Mouse (Mus musculus) urinary bladder, adult 18-20 months (tissue): ENCODE results near the gene Adamtsl3.

Source experiments
- DNase-seq, 2 experiments: peaks; one replicate each; pipeline ENCODE4 v3.0.0; 2022; ENCODE audit warnings: low spot score in 2 of 2, mixed read lengths in 2 of 2

The Adamtsl3 gene

GRCm38 (mm10) chr7:82335211-82336121 lies at the start of gene Adamtsl3:
Gene Adamtsl3, plus strand, starts transcription at chr7:82335694.
- peak; percentile 10 to 11 for DNase-seq

- DNase-seq = no peak
These were observed 48.3 kb upstream of the Adamtsl3 start for GRCm38 (mm10) chr7:82287242-82287641.

- DNase-seq = no peak
These were observed 42.1 kb upstream of the Adamtsl3 start for GRCm38 (mm10) chr7:82293441-82293840.

GRCm38 (mm10) chr7:82294083-82294482 lies 41.4 kb upstream of the Adamtsl3 start:
- no peak for DNase-seq

DNA sequence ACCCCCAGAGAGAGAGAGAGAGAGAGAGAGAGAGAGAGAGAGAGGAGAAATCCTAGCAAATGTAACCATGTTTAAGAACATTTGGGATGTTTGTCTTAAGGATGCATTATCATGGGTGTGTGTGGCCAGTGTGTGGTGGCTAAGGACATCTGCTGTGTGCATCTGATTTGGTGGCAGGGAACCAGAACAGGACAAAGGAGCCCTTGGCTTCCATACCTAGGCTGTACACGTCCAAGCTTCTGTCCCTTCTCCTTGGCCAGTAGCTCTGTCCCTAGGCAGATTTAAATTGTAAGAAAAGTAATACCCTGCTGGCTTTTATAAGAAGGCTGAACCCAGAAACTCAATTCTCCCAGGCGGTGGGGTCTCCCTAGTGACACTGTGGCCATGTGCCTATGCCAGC lies 40.9 kb upstream of the Adamtsl3 start:
- DNase-seq = no peak

DNA sequence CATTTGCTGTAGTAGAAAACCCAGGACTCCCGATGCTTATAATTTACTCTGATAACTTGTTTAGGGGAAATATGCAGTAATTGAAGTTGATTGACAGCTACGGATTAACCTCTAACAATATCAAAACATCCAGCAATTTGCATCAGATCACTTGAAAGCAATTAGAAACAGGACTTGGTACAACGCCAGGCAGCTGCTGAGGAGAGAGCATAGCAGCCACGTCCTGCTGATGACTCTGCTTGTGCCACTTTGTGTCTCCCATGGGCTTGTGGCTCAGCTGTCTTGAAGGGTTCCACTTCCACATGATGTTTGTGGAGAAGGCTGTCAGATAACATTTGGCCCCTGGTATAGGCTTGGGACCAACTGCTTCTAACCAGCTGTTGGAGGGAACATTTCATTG lies 27.1 kb upstream of the Adamtsl3 start:
- no peak for DNase-seq

GRCm38 (mm10) chr7:82318515-82318914 lies 17.0 kb upstream of the Adamtsl3 start:
- no peak for DNase-seq

DNA sequence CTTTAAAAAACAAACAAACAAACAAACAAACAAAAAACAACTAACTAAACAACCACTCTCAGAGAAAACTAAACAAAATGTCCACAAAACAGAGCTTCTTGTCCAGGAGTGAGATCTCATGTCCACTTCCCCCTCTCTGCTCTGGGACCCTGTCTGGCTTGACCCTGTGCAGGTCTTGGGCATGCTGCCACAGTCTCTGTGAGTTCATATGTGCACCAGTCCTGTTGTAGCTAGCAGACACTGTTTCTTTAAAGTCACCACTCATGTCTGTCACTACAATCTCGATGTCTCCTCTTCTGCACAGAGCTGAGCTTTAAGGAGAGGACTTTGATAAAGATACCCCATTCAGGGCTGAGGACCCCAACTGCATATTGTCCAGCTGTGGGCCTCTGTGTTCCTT lies 8.9 kb upstream of the Adamtsl3 start:
- no peak for DNase-seq

DNA sequence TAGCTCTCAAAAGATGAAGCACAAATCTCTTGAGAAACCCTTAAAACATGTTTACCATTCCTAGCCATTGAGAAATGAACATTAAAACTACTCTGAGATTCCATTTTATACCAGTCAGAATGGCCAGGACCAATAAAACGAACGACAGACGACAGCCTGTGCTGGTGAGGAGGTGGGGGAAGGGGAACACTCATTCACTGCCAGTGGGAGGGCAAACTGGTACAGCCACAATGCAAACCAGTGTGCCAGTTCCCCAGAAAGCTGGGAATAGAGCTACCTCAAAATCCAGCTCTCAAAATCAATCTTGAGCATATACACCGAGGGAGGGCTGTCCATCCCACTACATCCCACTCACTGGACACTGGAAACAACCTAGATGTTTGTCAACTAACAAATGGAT lies 8.3 kb upstream of the Adamtsl3 start:
- DNase-seq = no peak

DNA sequence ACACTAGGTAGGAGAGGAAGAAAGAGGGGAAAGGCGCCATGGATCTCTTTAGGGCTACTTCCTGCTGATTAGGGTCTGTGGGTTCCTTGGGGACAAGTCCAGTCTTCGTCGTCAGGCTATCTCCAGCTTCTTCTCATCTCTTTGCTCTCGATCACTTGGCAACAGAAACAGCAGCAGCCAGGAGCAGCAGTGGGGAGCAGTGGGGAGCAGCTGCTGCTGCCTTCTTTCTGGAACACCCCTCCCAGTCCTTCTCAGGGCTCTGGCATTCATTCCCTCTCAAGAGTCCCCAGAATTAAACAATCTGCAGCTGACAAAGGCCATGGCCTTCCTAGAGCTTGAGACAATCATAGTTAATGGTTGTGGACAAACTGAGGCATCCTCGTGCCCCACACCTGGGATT lies 7.6 kb upstream of the Adamtsl3 start:
- DNase-seq = no peak

- DNase-seq = no peak
These were observed 5.7 kb upstream of the Adamtsl3 start for GRCm38 (mm10) chr7:82329831-82330230.

- no peak for DNase-seq
These were observed 4.6 kb upstream of the Adamtsl3 start for GRCm38 (mm10) chr7:82330860-82331259.

- no peak for DNase-seq
These were observed 1.5 kb upstream of the Adamtsl3 start for GRCm38 (mm10) chr7:82334000-82334399.

- peak; percentile 20 to 68 for DNase-seq
These were observed 638 bp downstream of the Adamtsl3 start for GRCm38 (mm10) chr7:82336132-82336531.

- DNase-seq = no peak
These were observed 2.6 kb downstream of the Adamtsl3 start for GRCm38 (mm10) chr7:82338121-82338520.

DNA sequence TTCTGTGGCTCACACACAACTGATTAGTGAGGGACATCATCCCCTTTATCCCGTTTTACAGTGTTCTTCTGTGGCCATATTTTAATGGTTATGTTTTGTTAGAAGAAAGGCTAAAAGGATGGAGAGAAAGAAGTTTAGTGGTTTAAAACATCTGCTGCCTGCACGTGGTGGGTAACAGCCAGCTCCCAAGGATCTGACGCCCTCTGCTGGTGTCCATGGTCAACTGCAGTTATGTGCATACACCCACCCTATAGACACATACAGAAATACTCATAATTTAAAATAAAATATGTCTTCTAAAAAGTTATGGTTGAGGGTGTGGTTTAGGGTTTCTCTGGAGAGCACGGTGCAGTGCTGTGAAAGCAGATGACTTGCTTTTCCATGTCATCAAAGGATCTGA lies 3.0 kb downstream of the Adamtsl3 start:
- no peak for DNase-seq

GRCm38 (mm10) chr7:82339214-82339613 lies 3.7 kb downstream of the Adamtsl3 start:
- no peak for DNase-seq

DNA sequence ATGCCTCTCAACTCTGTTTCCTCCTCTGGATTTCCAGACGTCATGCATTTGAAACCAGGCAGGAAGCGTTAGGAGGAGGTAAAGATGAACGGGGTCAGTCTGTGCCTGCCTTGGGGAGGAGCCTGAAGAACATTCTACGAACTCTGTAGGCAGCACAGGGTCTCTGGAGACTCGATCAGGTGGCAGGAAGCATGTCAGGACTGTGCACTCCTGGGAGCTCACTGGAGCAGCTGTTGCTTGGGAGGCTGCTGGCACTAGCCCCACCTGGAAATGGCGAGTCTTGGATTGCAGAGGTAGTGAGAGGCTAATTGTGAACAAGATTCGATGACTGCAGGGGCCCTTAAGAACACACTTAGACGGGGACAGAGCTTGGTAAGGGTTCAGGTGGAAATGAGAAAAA lies 6.0 kb downstream of the Adamtsl3 start:
- DNase-seq = no peak

DNA sequence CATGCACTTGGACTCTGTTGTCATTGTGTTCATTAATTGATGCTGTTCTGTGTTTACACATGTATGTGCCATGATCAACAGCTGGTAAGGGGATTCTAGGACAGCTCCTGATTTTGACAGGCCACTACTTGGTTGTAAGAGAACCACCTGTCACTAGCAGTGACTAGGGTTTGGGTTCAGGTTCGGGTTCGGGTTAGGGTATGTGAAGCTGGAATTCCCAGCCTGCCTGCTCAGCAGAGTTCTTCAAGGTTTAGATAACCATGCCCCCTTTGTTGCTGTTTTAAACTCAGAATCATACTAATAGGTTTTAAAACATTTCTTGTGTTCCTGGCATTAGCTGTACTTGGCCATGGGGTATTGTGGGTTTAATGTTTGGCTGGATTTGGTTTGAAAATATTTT lies 11.2 kb downstream of the Adamtsl3 start:
- DNase-seq = no peak

DNA sequence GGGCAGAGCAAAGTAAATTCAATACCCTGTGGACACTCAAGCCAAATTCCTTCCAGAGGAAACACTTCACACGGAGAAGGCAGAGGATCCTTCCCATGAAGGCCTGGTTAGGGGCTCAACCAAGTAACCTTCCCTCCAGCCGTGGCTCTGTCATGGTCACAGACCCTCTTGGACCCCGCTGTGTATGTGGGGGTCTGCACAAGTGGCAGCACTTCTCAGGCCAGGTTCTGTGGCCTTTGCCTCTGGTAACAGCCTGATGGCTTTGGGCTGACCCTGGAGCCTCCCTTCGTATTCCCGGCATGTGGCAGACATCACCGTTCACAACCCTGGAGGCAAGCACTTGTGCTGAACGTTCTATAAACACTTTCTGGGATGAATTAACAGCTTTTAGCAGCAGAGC lies 14.3 kb downstream of the Adamtsl3 start:
- DNase-seq = no peak

DNA sequence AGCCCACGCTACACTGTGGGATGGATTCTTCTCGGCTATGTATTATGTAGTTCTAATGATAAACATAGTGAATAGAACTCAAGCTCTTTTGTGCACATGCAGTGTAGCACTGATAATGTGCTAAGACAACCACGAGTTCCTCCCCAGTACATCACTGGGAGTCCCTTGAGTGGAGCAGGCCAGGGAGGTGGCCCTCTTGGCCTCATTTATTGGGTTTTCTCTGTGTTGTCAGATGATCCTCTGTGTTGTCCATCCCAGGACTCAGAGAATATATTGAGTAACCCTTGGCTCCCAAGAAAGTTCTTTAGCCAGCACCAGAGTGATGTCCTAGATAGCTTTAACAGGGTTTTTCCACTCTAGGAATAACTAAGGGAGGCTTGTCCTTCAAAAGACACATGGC lies 14.9 kb downstream of the Adamtsl3 start:
- DNase-seq = peak in 1 of 2 experiments; percentile 41

DNA sequence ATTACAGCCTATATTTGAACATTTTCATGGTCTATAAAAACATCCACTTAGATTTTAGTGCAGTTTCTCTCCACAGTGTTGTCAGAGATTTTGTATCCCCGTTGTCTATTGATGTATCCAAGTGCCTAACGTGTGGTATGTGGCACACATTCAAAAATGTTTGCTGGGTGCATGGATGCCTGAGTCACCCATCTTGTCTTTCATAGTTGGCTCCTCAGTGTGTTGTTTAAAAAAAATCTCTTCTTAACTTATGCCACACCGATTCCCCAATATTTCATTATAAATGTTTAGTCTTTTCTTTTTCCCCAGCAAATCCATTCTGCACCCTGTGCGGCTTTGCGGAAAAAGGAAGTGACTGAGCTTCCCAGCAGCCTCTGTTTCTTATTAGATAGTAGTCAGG lies 23.7 kb downstream of the Adamtsl3 start:
- no peak for DNase-seq

- DNase-seq = peak in 1 of 2 experiments; percentile 42
These were observed 24.2 kb downstream of the Adamtsl3 start for GRCm38 (mm10) chr7:82359674-82360073.

DNA sequence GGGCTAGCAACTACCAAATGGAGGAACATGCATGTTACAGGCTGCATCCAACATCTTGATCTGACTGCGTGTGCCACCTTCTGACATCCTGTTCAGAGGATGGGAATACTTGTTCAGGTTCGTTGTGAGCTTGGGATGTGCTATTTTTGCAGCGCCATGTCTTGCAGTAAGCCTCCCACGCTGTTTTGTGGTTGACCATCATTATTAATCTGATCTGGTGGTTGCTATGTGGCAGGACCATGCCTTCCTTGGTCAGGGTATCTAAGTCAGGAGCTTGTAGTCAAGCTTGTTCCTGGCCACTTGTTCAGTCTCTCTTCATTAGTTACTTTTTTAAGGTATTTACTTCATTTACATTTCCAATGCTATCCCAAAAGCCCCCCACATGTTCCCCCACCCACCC lies 24.7 kb downstream of the Adamtsl3 start:
- no peak for DNase-seq
